Mouse (Mus musculus) forebrain, embryonic 10.5 days (tissue): ENCODE measurements around the gene Ldb3. TPM values are rescaled to one million over a fixed set of nuclear protein-coding genes. Genes with fewer than 3 reads are reported as not detected.

Source experiments
- DNase-seq: peaks from one replicate; pipeline ENCODE4 v3.0.0-alpha.2; 2017; ENCODE audit warnings: low spot score; ENCODE audit errors: extremely low spot score
- H3K27ac ChIP-seq: fragments of 300-500 bp; sonication (generic); 2 replicates; pipeline ENCODE4 v1.5.1; 2016; ENCODE audit warnings: mild to moderate bottlenecking
- H3K27me3 ChIP-seq: fragments of 300-500 bp; sonication (generic); 2 replicates; pipeline ENCODE4 v1.6.1; 2016; ENCODE audit warnings: mild to moderate bottlenecking; ENCODE audit not compliant: poor library complexity, severe bottlenecking
- H3K36me3 ChIP-seq: fragments of 300-500 bp; sonication (generic); replicated peaks from 2 replicates; pipeline ENCODE4 v1.6.1; 2016; ENCODE audit warnings: mild to moderate bottlenecking, moderate library complexity
- H3K4me1 ChIP-seq: fragments of 300-500 bp; sonication (generic); 2 replicates; pipeline ENCODE4 v1.6.1; 2016
- H3K4me3 ChIP-seq: fragments of 300-500 bp; sonication (generic); 2 replicates; pipeline ENCODE4 v1.5.1; 2016; ENCODE audit warnings: mild to moderate bottlenecking, moderate library complexity
- H3K9me3 ChIP-seq: fragments of 300-500 bp; sonication (generic); 2 replicates; pipeline ENCODE4 v1.6.1; 2016; ENCODE audit warnings: mild to moderate bottlenecking, moderate library complexity
- WGBS: fragments of 180-500 bp; shearing (Covaris S2); methylation state at CpG from one replicate; pipeline ENCODE4 v1.1.7; 2016; 5-methylcytosine and 5-hydroxymethylcytosine counted together
- polyA plus RNA-seq: library from polyadenylated mRNA; unstranded; fragments of >200 nt; fragmentation: Nextera tagmentation; extraction: Ambion mirVana; gene quantifications from 2 replicates; pipeline ENCODE4 v1.2.1, GENCODE M21; 2016

Ldb3 gene
- polyA plus RNA-seq, 1 experiment from 2014 or later = 0.05 TPM

- Histone ChIP-seq H3K27ac (no peak overlapping the region), H3K27me3 (peaks cover 62% of the 10 kb centered on the region), H3K4me1 (peaks cover 16% of the 10 kb centered on the region), H3K4me3 (no peak overlapping the region), H3K9me3 (no peaks in the 10 kb centered on the region), H3K36me3 (no peaks in the 10 kb centered on the region)
- DNase-seq = no peak
- WGBS = 88% methylated on average over 6 of the region's 6 CpGs
Observed at GRCm38 (mm10) chr14:34544001-34544400, 44.5 kb downstream of the Ldb3 start.

DNA sequence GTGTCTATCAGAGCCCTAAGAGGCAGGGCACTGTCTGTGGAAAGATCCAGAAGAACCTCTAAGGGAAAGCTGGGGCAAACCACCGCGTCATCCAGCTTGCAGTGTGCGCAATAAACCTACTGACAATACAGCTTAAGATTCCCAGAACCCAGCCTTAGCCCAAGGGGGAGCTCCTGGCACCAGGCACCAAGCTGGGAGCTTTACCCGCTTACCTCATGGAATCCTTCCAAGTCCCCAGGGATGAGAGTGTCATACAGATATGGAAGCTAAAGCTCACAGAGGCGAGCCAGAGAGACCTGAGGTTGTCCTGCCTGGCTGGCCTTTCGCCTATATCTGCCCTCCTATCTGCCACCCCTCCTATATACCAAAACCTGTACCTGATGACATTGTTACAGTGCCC is 44.9 kb downstream of the Ldb3 start:
- Histone ChIP-seq H3K27ac (no peak overlapping the region), H3K27me3 (peaks cover 62% of the 10 kb centered on the region), H3K9me3 (no peaks in the 10 kb centered on the region), H3K4me1 (peaks cover 14% of the 10 kb centered on the region), H3K36me3 (no peaks in the 10 kb centered on the region), H3K4me3 (no peak overlapping the region)
- 74% methylated on average over 6 of the region's 6 CpGs for WGBS
- no peak for DNase-seq

DNA sequence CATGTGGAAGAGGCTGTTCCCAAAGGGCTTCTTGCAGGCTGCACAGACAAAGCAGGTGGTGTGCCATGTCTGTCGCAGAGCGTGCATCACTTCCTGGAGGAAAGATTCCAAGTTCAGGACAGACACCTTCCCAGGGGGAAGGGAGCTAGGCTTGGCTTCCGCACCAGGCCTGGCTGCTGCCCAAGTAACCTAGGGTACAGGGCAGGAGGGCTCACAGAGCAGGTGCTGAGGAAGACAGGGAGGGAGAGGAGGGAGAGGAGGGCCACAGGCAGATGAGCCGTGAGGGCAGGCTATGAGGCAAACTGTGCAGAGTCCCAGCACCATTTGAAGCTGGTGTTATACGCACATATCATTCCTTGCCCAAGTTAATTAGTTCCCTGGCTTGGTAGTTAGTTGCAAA is 46.6 kb downstream of the Ldb3 start:
- 89% methylated on average over 5 of the region's 5 CpGs for WGBS
- H3K9me3 ChIP-seq = no peaks in the 10 kb centered on the region
- H3K27ac ChIP-seq = no peak overlapping the region
- no peaks in the 10 kb centered on the region for H3K36me3 ChIP-seq
- H3K4me3 ChIP-seq = no peak overlapping the region
- H3K4me1 ChIP-seq = peaks cover 6% of the 10 kb centered on the region
- no peak for DNase-seq
- H3K27me3 ChIP-seq = peaks cover 49% of the 10 kb centered on the region

DNA sequence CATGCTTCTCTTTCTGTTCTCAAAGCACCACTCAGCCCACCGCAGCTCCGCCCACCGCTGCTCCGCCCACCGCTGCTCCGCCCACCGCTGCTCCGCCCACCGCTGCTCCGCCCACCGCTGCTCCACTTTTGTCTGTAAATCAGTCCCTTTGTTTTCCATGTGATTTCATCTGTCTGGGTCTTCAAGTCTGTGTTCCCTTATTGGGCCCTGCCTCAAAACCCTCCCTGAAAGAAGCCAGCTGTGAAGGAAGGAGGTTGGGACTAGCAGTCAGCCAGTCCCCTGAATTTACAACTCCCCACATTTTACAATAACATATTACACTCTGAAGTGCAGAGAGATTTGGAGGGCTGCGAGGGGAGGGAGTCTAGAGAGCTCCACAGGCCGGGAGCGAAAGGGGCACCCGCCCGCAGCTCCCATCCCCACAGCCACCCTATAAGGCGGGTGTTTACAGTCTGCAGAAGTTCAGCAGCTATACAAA is 47.8 kb downstream of the Ldb3 start:
- 13% methylated on average over 17 of the region's 17 CpGs for WGBS
- DNase-seq = peak; percentile 39
- Histone ChIP-seq H3K4me3 (peak overlapping the region; percentile 26), H3K27me3 (peaks cover 42% of the 10 kb centered on the region), H3K36me3 (no peaks in the 10 kb centered on the region), H3K9me3 (no peaks in the 10 kb centered on the region), H3K4me1 (peaks cover 6% of the 10 kb centered on the region), H3K27ac (peak overlapping the region; percentile 73)

GRCm38 (mm10) chr14:34535883-34536282 is 52.6 kb downstream of the Ldb3 start:
- Histone ChIP-seq H3K4me1 (peaks cover 4% of the 10 kb centered on the region), H3K36me3 (no peaks in the 10 kb centered on the region), H3K9me3 (no peaks in the 10 kb centered on the region), H3K4me3 (no peak overlapping the region), H3K27me3 (0 out of 2 replicates have a peak, but pooled peaks cover 8% of the 10 kb centered on the region), H3K27ac (no peak overlapping the region)
- DNase-seq = no peak
- 73% methylated on average over 4 of the region's 4 CpGs for WGBS

- H3K4me1 ChIP-seq = no peaks in the 10 kb centered on the region
- 85% methylated on average over 5 of the region's 5 CpGs for WGBS
- no peak overlapping the region for H3K27ac ChIP-seq
- DNase-seq = no peak
- H3K4me3 ChIP-seq = no peak overlapping the region
- H3K36me3 ChIP-seq = no peaks in the 10 kb centered on the region
- peaks cover 10% of the 10 kb centered on the region; the same call in 1 of the 2 replicates for H3K9me3 ChIP-seq
- peaks cover 16% of the 10 kb centered on the region for H3K27me3 ChIP-seq
Observed at GRCm38 (mm10) chr14:34533537-34533936, 54.9 kb downstream of the Ldb3 start.

GRCm38 (mm10) chr14:34532536-34532935 is 55.9 kb downstream of the Ldb3 start:
- Histone ChIP-seq H3K9me3 (peaks cover 10% of the 10 kb centered on the region; the same call in 1 of the 2 replicates), H3K36me3 (no peaks in the 10 kb centered on the region), H3K27me3 (peaks cover 25% of the 10 kb centered on the region), H3K4me1 (no peaks in the 10 kb centered on the region), H3K4me3 (no peak overlapping the region), H3K27ac (no peak overlapping the region)
- DNase-seq = no peak
- 88% methylated on average over 6 of the region's 6 CpGs for WGBS

GRCm38 (mm10) chr14:34528804-34529203 is 59.7 kb downstream of the Ldb3 start:
- WGBS = 71% methylated on average over 8 of the region's 8 CpGs
- no peaks in the 10 kb centered on the region for H3K4me1 ChIP-seq
- peaks cover 10% of the 10 kb centered on the region; the same call in 1 of the 2 replicates for H3K9me3 ChIP-seq
- DNase-seq = no peak
- no peak overlapping the region for H3K4me3 ChIP-seq
- peaks cover 21% of the 10 kb centered on the region for H3K27me3 ChIP-seq
- no peak overlapping the region for H3K27ac ChIP-seq
- H3K36me3 ChIP-seq = no peaks in the 10 kb centered on the region

GRCm38 (mm10) chr14:34522701-34523100 is 65.8 kb downstream of the Ldb3 start, which contains the start of gene 9230112D13Rik:
Gene 9230112D13Rik, minus strand, starts transcription at chr14:34522801.
- Histone ChIP-seq H3K36me3 (no peaks in the 10 kb centered on the region), H3K4me3 (no peak within 1 kb of the TSS), H3K9me3 (no peaks in the 10 kb centered on the region), H3K4me1 (no peaks in the 10 kb centered on the region), H3K27me3 (peaks cover 16% of the 10 kb centered on the region), H3K27ac (no peak within 1 kb of the TSS)
- no peak for DNase-seq
- WGBS = 93% methylated on average over 8 of the region's 8 CpGs

DNA sequence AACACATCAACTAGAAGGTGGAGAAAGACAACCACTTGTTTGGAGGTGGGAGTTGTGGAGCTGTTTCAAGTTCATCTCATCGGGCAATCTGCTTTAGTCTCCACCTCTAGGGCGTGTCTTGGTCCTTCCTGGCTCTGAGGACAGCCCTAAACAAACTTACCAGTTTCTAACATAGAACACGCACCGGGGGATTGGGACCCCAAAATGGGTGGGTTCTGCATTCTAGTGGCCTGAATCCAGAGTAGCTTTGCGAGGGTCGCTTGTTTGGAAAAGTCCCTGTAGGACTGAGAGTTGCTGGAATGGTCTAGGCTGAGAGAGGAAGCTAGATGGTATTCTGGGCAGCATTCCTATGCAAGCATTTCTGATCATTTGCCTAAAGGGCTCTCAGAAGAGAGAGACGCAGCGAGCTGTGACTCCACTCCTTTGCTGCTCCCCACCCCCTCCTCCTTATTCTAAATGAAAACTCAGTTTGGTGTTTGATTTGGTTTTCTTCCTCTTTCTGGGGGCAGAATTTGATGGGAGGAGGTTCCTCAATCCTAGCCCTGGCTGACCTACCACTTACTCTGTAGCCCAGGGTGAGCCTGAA is 70.4 kb downstream of the Ldb3 start:
- DNase-seq = no peak
- peaks cover 14% of the 10 kb centered on the region for H3K27me3 ChIP-seq
- WGBS = 90% methylated on average over 8 of the region's 8 CpGs

GRCm38 (mm10) chr14:34516960-34517577 is 71.4 kb downstream of the Ldb3 start:
- Histone ChIP-seq H3K9me3 (no peaks in the 10 kb centered on the region), H3K36me3 (no peaks in the 10 kb centered on the region), H3K4me3 (no peak overlapping the region), H3K27me3 (peaks cover 12% of the 10 kb centered on the region), H3K4me1 (no peaks in the 10 kb centered on the region), H3K27ac (no peak overlapping the region)
- WGBS = 95% methylated on average over 10 of the region's 10 CpGs
- DNase-seq = no peak

More for the DNA sequence above, 70.4 kb downstream of the Ldb3 start:
- Histone ChIP-seq H3K4me1 (no peaks in the 10 kb centered on the region), H3K9me3 (no peaks in the 10 kb centered on the region), H3K4me3 (no peak overlapping the region), H3K36me3 (no peaks in the 10 kb centered on the region), H3K27ac (no peak overlapping the region)

GRCm38 (mm10) chr14:34515860-34516259 is 72.6 kb downstream of the Ldb3 start:
- 90% methylated on average over 5 of the region's 5 CpGs for WGBS
- no peaks in the 10 kb centered on the region for H3K9me3 ChIP-seq
- no peaks in the 10 kb centered on the region for H3K4me1 ChIP-seq
- no peak overlapping the region for H3K4me3 ChIP-seq
- H3K36me3 ChIP-seq = no peaks in the 10 kb centered on the region
- DNase-seq = no peak
- H3K27me3 ChIP-seq = peaks cover 12% of the 10 kb centered on the region; the same call in 1 of the 2 replicates
- no peak overlapping the region for H3K27ac ChIP-seq

- no peak overlapping the region for H3K4me3 ChIP-seq
- no peak overlapping the region for H3K27ac ChIP-seq
- DNase-seq = no peak
- no peaks in the 10 kb centered on the region for H3K36me3 ChIP-seq
- peaks cover 12% of the 10 kb centered on the region; the same call in 1 of the 2 replicates for H3K27me3 ChIP-seq
- WGBS = 50% methylated on average over 6 of the region's 6 CpGs
- H3K4me1 ChIP-seq = 0 out of 2 replicates have a peak, but pooled peaks cover under 1% of the 10 kb centered on the region
- no peaks in the 10 kb centered on the region for H3K9me3 ChIP-seq
Observed at GRCm38 (mm10) chr14:34514120-34514519, 74.4 kb downstream of the Ldb3 start.
